Mouse (Mus musculus) midbrain, postnatal 0 days (tissue): Measurements from ENCODE around the gene E2f1. TPM values are rescaled to one million over a fixed set of nuclear protein-coding genes. Genes with fewer than 3 reads are reported as not detected.
A peak's percentile ranks its signal among the peaks of the same experiment; 100 is the strongest.

ENCODE experiments used
- ATAC-seq: fragments of 200-750 bp; cut with Nextera tagmentation; 2 replicates; pipeline ENCODE4 v1.8.0; 2017; ENCODE audit warnings: moderate number of reproducible peaks, mild to moderate bottlenecking, moderate TSS enrichment, moderate library complexity; ENCODE audit not compliant: low FRiP score
- DNase-seq: peaks from one replicate; pipeline ENCODE4 v3.0.0-alpha.2; 2015; ENCODE audit warnings: low spot score
- H3K27ac ChIP-seq: fragments of 300-500 bp; sonication (generic); 2 replicates; pipeline ENCODE4 v1.5.1; 2014; ENCODE audit warnings: low read depth, mild to moderate bottlenecking, low read length, mixed read lengths
- H3K27me3 ChIP-seq: fragments of 300-500 bp; sonication (generic); 2 replicates; pipeline ENCODE4 v1.6.1; 2014; ENCODE audit warnings: low read length, control low read depth, mixed read lengths; ENCODE audit not compliant: insufficient read depth
- H3K36me3 ChIP-seq: fragments of 300-500 bp; sonication (generic); 2 replicates; pipeline ENCODE4 v1.6.1; 2014; ENCODE audit warnings: low read length, control low read depth, mixed read lengths; ENCODE audit not compliant: insufficient read depth
- H3K4me1 ChIP-seq: fragments of 300-500 bp; sonication (generic); 2 replicates; pipeline ENCODE4 v1.6.1; 2014; ENCODE audit warnings: mild to moderate bottlenecking, control low read depth, antibody characterized with exemption, low read length, mixed read lengths; ENCODE audit not compliant: insufficient read depth
- H3K4me2 ChIP-seq: fragments of 300-500 bp; sonication (generic); 2 replicates; pipeline ENCODE4 v1.6.1; 2014; ENCODE audit warnings: low read depth, mild to moderate bottlenecking, low read length, mixed read lengths; ENCODE audit not compliant: poor library complexity, severe bottlenecking
- H3K4me3 ChIP-seq: fragments of 300-500 bp; sonication (generic); 2 replicates; pipeline ENCODE4 v1.5.1; 2014; ENCODE audit warnings: low read depth, mild to moderate bottlenecking, low read length, moderate library complexity
- H3K9ac ChIP-seq: fragments of 300-500 bp; sonication (generic); replicated peaks from 2 replicates; pipeline ENCODE4 v1.6.1; 2014; ENCODE audit warnings: mild to moderate bottlenecking, low read length, moderate library complexity, mixed read lengths; ENCODE audit not compliant: poor library complexity, severe bottlenecking
- H3K9me3 ChIP-seq: fragments of 300-500 bp; sonication (generic); 2 replicates; pipeline ENCODE4 v1.6.1; 2016; ENCODE audit warnings: low read length, control low read depth
- CTCF ChIP-seq: IDR thresholded peaks from 2 replicates; pipeline ENCODE4 v1.5.1; 2016; ENCODE audit warnings: antibody characterized with exemption, mild to moderate bottlenecking
- WGBS: fragments of 180-500 bp; shearing (Covaris S2); extraction: QIAGEN DNeasy Blood & Tissue Kit; methylation state at CpG from one replicate; pipeline ENCODE4 v1.1.7; 2014; 5-methylcytosine and 5-hydroxymethylcytosine counted together
- polyA plus RNA-seq: library from polyadenylated mRNA; unstranded; fragments of >200 nt; fragmentation: Nextera tagmentation; extraction: Ambion mirVana; gene quantifications from 2 replicates; pipeline ENCODE4 v1.2.1, GENCODE M21; 2015
- total RNA-seq: library from RNA; depleted of rRNA; stranded (reverse); fragments of >200 nt; gene quantifications from 2 replicates; pipeline ENCODE4 v1.2.3, GENCODE M21; 2014

Gene E2f1
- total and polyA plus RNA-seq, 2 experiments from 2014 or later: 2.0 to 2.1 TPM

- no peaks in the 10 kb centered on the region for H3K36me3 ChIP-seq
- H3K4me2 ChIP-seq: peak overlapping the region; percentile 99
- H3K27ac ChIP-seq: no peak overlapping the region
- peak overlapping the region; percentile 70 for H3K4me3 ChIP-seq
- ATAC-seq (peak; percentile 65), DNase-seq (peak; percentile 38)
- WGBS: 1% methylated on average over 55 of the region's 70 CpGs
- H3K27me3 ChIP-seq: no peaks in the 10 kb centered on the region
- 0 out of 2 replicates have a peak, but pooled peaks cover 5% of the 10 kb centered on the region for H3K4me1 ChIP-seq
- TF ChIP-seq CTCF: no peak
- H3K9me3 ChIP-seq: no peaks in the 10 kb centered on the region
- H3K9ac ChIP-seq: peak overlapping the region; percentile 25; the same call in 1 of the 2 replicates
Measured at GRCm38 (mm10) chr2:154569071-154569748, 482 bp downstream of the E2f1 start.

- Histone ChIP-seq H3K4me3 (peak overlapping the region; percentile 70; the same call in 1 of the 2 replicates), H3K9me3 (no peaks in the 10 kb centered on the region), H3K4me2 (peak overlapping the region; percentile 99), H3K36me3 (no peaks in the 10 kb centered on the region), H3K27ac (no peak overlapping the region), H3K27me3 (no peaks in the 10 kb centered on the region), H3K4me1 (0 out of 2 replicates have a peak, but pooled peaks cover 5% of the 10 kb centered on the region), H3K9ac (no peak overlapping the region)
- ATAC-seq: no peak
- TF ChIP-seq CTCF: no peak
- peak; percentile 52 for DNase-seq
- 16% methylated on average over 10 of the region's 10 CpGs for WGBS
Measured at GRCm38 (mm10) chr2:154568329-154569070, 1.2 kb downstream of the E2f1 start.

DNA sequence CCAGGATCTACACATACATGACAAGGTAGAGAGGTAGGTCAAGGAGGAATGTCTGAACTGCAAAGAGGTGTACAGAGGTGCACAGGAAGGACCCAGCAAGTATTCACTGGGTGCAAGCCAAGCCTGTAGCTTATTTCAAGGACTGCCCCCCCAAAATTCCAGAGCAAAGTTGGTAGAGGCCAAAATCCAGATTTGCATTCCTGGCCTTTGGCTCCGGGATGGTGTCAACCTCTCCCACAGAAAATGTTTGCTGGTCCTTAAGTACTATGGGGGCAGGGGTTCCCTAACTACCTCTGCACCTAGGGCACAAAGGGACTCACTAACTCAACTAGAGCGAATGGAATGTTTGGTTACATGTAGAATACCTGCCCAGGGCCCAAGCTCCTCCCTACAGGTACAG, 1.9 kb downstream of the E2f1 start:
- Histone ChIP-seq H3K4me1 (0 out of 2 replicates have a peak, but pooled peaks cover 5% of the 10 kb centered on the region), H3K27ac (no peak overlapping the region), H3K9ac (no peak overlapping the region), H3K4me3 (no peak overlapping the region), H3K9me3 (no peaks in the 10 kb centered on the region), H3K27me3 (no peaks in the 10 kb centered on the region), H3K36me3 (no peaks in the 10 kb centered on the region), H3K4me2 (no peak overlapping the region)
- ATAC-seq (no peak), DNase-seq (no peak)
- TF ChIP-seq CTCF: no peak
- WGBS: 62% methylated on average over 2 of the region's 2 CpGs

GRCm38 (mm10) chr2:154566641-154567040, 3.1 kb downstream of the E2f1 start:
- H3K4me2 ChIP-seq: no peak overlapping the region
- H3K9me3 ChIP-seq: no peaks in the 10 kb centered on the region
- H3K4me1 ChIP-seq: 0 out of 2 replicates have a peak, but pooled peaks cover 5% of the 10 kb centered on the region
- no peak overlapping the region for H3K27ac ChIP-seq
- no peak for TF ChIP-seq CTCF
- H3K36me3 ChIP-seq: no peaks in the 10 kb centered on the region
- H3K9ac ChIP-seq: no peak overlapping the region
- no peak overlapping the region for H3K4me3 ChIP-seq
- ATAC-seq: no peak
- WGBS: 50% methylated on average over 8 of the region's 8 CpGs
- DNase-seq: no peak
- no peaks in the 10 kb centered on the region for H3K27me3 ChIP-seq

DNA sequence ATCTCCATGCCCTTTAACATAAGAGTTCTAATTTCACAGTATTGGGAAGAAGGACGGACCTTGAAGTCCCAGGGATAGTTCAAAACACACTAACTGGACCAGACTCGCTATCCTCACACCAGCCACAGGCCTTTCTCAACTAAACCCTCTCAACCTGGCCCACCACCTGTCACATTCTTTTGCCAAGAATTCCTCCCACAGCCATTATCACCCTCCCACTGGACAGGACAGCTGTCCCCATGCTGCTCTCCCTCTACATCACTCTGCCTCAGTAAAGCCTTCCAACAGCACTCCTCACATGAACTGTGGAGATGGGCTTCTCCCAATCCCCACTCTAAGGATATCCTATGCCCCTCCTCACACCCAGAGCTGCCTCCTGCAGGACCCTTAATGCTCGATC, 4.1 kb downstream of the E2f1 start:
- 0 out of 2 replicates have a peak, but pooled peaks cover 5% of the 10 kb centered on the region for H3K4me1 ChIP-seq
- H3K36me3 ChIP-seq: no peaks in the 10 kb centered on the region
- H3K4me2 ChIP-seq: no peak overlapping the region
- no peak overlapping the region for H3K27ac ChIP-seq
- no peaks in the 10 kb centered on the region for H3K9me3 ChIP-seq
- TF ChIP-seq CTCF: no peak
- 0 out of 2 replicates have a peak overlapping the region, but pooled peaks have one; percentile 29 for H3K9ac ChIP-seq
- H3K4me3 ChIP-seq: no peak overlapping the region
- ATAC-seq (no peak), DNase-seq (peak; percentile 73)
- 71% methylated on average over 3 of the region's 3 CpGs for WGBS
- H3K27me3 ChIP-seq: no peaks in the 10 kb centered on the region
